Mouse (Mus musculus): ENCODE measurements around the gene Gm21903.
"Not testable (repeated sequence)": the region's sequence is repeated elsewhere in the genome, so short reads cannot be mapped to it uniquely, and the experiment has no call there.

The Gm21903 gene

DNA sequence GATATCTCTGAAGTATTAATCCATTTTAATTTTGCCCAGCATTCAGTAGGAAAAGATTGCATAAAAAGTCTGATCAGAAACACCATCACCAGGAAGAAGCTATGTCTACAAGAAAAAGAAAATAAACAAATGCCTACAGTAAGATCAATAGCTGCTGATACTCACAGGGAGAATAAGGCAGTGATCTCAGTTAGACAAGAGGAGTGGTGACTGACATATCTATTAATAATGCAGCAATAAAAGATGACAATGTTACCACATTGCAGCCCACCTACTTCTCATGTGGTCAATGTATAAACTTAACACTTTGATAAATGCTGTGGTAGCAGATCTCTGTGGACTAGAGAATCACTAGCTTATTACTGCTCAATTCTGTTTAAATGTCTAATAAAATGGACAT is at the start of gene Gm21903:
Gm21903 (minus strand) TSS at position 101 of the 400 bp plus-strand sequence.
- DNase-seq: no peak

DNA sequence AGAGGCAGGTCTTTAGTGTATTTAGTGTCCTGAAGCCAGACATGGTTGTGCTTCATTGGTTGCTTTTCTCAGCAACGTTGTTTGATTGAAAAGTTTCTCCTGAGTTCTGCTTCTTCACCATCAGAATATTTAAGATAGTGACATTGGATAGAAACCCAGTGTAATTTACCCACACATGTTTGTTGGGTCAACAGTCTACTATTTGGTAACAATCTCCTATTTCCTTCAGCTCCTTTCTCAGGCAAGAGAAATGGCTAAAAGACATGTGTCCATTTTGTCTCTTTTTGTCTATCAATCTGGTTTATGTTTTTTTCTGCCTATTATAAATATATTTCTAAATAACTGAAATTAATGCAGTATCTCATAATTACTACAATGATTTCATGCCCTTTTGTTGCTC is 33.8 kb upstream of the Gm21903 start, which contains the start of gene Esp23:
Esp23 (minus strand) TSS at position 101 of the 400 bp plus-strand sequence.
- no peak for DNase-seq

- no peak for DNase-seq
Observed at GRCm38 (mm10) chr17:39063641-39064040, 20.5 kb upstream of the Gm21903 start.

DNA sequence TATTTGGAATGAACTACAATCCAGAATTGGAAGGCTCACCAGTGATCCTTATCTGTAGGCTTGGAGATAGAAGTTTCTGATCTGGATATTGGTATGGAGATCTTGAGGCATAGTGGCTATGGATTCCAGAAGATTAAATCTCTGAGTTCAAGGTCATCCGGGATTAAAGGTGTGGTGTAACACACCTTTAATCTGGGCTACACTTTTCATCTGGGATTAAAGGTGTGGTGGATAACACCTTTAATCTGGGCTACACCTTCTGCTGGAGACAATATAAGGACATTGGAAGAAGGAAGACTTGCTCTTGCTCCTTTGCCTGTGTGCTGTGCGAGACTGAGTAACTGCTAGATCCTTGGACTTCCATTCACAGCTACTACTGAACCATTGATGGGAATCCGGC is 6.7 kb downstream of the Gm21903 start, which contains the start of gene Esp24:
Esp24 (plus strand) TSS at position 301 of the 400 bp plus-strand sequence.
- not testable (repeated sequence) for DNase-seq

DNA sequence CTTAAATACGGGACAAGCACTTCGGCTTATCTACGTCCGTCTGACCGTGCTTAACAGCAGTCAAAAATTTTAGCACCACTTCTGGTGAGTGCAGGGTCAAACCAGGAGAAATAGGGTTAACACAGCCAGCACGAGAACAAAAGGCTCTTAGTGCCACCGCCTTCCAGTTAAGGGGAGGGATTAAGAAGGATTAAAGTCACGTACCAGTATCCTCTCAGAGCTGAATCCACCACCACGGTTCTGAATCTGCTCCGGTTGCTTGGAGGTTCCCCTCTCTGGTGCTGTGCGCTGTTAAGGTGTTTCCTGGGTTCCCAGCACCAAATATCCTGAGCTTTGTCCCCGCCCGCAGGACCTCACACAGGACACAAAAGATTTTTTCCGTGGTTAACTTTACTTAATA is 26.0 kb downstream of the Gm21903 start:
- no peak for DNase-seq

DNA sequence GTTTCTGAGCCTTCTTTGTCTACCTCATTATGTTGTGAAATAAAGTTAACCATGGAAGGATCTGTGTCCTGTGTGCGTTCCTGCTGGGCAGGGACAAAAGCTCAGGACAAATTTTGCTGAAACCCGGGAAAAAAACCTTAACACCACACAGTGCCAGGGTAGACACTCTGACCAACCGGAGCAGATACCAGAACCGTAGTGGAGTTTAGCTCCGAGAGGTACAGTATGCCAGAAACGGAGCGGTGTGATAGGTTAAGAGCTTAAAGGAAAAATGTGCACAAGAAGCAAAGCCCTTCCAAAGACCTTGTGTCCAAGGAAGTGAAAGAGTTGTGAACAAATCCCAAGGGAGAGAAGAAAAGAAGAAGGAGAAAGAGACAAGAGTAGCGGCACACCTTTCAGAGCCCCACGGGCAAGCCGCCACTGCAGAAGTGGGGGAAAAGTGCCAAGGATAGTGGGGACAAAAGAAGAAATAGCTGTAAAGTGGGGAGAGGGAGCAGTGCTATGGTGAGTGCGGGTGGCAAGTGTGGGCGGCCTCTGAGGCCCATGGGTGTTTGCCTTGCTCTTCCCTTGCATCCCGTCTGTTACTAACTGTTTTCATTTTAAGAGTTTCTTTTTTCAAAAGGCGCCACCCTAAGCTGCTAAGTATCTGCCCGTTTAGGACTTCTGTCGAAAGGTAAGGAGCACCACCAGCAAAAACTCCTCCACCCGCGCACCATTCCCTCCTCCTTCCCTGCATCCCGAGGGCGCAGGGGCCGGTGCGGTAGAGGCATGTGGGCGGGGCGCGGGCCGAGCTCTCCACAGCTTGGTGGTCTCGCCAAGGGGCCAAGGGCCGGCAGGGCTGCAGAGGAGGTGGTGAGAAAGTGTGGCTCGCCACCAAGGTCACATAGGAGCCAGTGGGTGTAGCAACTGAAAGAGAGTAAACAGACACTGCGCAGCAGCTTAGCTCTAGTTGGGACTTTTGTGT is 32.2 kb downstream of the Gm21903 start:
- DNase-seq: no peak

DNA sequence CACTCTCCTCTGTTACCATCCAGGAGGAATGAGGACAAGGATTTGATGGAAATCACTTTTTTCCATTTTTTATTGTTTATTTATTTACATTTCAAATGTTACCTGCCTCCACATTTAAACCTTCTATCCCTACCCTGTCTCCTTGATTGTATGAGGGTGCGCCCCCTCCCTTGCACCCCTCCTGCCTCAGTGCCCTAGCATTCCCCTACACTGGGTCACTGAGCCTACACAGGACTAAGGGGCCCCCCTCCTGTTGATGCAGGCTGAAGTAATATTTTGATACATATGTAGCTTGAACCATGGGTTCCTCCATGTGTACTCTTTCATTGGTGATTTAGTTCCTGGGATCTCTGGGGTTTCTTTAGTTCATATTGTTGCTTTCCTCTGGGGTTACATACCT is 33.3 kb downstream of the Gm21903 start:
- DNase-seq: no peak

All from thymus, postnatal 14 days (tissue).